In genomic region chr11:97532354-97532753, GRCm38 (mm10) we compare ENCODE assay signal across 8 mouse cellular contexts. TPM values are rescaled to one million over a fixed set of nuclear protein-coding genes. Genes with fewer than 3 reads are reported as not detected.
DNase-seq lines count a peak whose midpoint lies in the region; ATAC-seq lines count a peak whose summit lies in the region.

No protein-coding gene starts in this region.

- H3K9me3 ChIP-seq in erythroblast, embryonic 14.5 days (ENCODE audit: control insufficient read depth, low read length): peaks cover 8% of the 10 kb centered on the region; the same call in 1 of the 2 replicates
- H3K9me3 ChIP-seq in liver, embryonic 12.5 days (replicated peaks): no peaks in the 10 kb centered on the region

- peaks cover 22% of the 10 kb centered on the region for H3K4me1 ChIP-seq in erythroblast, embryonic 14.5 days (ENCODE audit: control insufficient read depth)
- peaks cover 40% of the 10 kb centered on the region for H3K4me1 ChIP-seq in liver, embryonic 12.5 days

- WGBS in liver, embryonic 12.5 days (ENCODE audit: insufficient replicate concordance): 13% methylated on average over 8 of the region's 8 CpGs

- H3K4me2 ChIP-seq in liver, embryonic 12.5 days: peak overlapping the region; percentile 88

- no peak overlapping the region for H3K9ac ChIP-seq in liver, embryonic 12.5 days

- no peaks in the 10 kb centered on the region for H3K36me3 ChIP-seq in erythroblast, embryonic 14.5 days (ENCODE audit: control insufficient read depth)
- no peaks in the 10 kb centered on the region for H3K36me3 ChIP-seq in liver, embryonic 12.5 days

- H3K27me3 ChIP-seq in erythroblast, embryonic 14.5 days (ENCODE audit: control insufficient read depth): peaks cover 89% of the 10 kb centered on the region
- peaks cover 94% of the 10 kb centered on the region for H3K27me3 ChIP-seq in liver, embryonic 12.5 days (replicated peaks)

- peak; percentile 34 for DNase-seq in thymus, postnatal 0 days (ENCODE audit: low spot score)
- no peak for DNase-seq in thymus, adult 18-20 months
- no peak for DNase-seq in frontal cortex, postnatal 14 days (ENCODE audit: low spot score in 2 of 2)
- no peak for DNase-seq in embryo, embryonic 10.5 days (ENCODE audit: low spot score)
- DNase-seq in kidney, postnatal 10 days: no peak

- H3K4me3 ChIP-seq in erythroblast, embryonic 14.5 days (replicated peaks): peak overlapping the region; percentile 65
- H3K4me3 ChIP-seq in liver, embryonic 12.5 days: peak overlapping the region; percentile 60

- ATAC-seq in erythroblast, adult 5-6 weeks (replicated peaks; ENCODE audit: low FRiP score, poor library complexity, severe bottlenecking): no peak
- ATAC-seq in liver, embryonic 12.5 days: no peak

- H3K27ac ChIP-seq in liver, embryonic 12.5 days: no peak overlapping the region

RNA-seq across cellular contexts. Expression of gene 4933428G20Rik, which starts 32.2 kb away (rescaled TPM):
- polyA plus RNA-seq in erythroblast, embryonic 14.5 days (2012): not detected in 2 replicates
- total RNA-seq in erythroblast, adult 5-6 weeks (2015; ENCODE audit: low replicate concordance): not detected in 2 replicates
- not detected in 2 replicates for total RNA-seq in erythroblast, adult 5-6 weeks (2017; ENCODE audit: low replicate concordance)
- polyA plus RNA-seq in thymus, postnatal 0 days (2015; fragmentation: Nextera tagmentation; extraction: Ambion mirVana): 0.09 and 0.12 TPM in 2 replicates
- 1.3 and 1.4 TPM in 2 replicates for polyA plus RNA-seq in liver, embryonic 12.5 days (2016; fragmentation: Nextera tagmentation; extraction: Ambion mirVana)

RNA-seq across cellular contexts. Expression of gene Srcin1, which starts 43.6 kb away (rescaled TPM):
- polyA plus RNA-seq in erythroblast, embryonic 14.5 days (2012): not detected in 2 replicates
- total RNA-seq in erythroblast, adult 5-6 weeks (2015; ENCODE audit: low replicate concordance): not detected in 2 replicates
- total RNA-seq in erythroblast, adult 5-6 weeks (2017; ENCODE audit: low replicate concordance): not detected in 2 replicates
- 0.05 and 0.06 TPM in 2 replicates for polyA plus RNA-seq in thymus, postnatal 0 days (2015; fragmentation: Nextera tagmentation; extraction: Ambion mirVana)
- polyA plus RNA-seq in liver, embryonic 12.5 days (2016; fragmentation: Nextera tagmentation; extraction: Ambion mirVana): 0.01 and 0.10 TPM in 2 replicates
